Mouse (Mus musculus): ENCODE measurements around the gene Gcnt2.

DNA sequence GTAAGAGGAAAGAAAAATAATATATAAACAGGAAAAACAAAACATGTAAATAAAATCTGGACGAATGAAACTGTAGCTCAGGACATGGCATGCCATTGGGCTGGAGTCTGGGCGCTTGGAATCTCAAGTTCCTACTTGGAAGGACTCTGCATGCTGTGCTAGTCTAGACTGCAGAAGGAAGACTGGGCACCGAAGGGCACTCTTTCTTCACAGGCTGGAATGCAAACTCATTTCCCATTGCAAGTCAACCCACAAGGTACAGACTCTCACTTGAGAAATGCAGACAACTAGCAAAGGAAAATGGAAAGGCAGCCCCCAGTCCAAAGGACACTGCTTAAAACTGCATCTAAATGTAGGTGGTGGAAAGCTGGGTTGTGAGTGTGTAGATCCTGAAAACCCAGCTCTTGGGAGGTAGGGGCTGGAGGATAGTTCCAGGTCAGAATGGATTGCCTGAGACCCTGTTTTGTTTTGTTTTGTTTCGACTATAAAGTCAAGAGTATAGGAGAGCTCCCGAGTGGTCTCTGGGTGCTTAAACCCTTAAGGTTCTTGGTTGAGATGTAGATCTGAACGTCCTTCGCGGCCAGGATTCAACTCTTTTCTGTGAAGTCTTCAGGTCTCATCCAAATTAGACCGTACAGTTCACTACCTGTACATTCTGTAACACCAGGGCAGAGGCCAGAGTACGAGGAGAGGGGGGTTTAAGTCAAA, 26.5 kb downstream of the Gcnt2 start:
- TF ChIP-seq TCF12 (IDR thresholded peaks at IDR 0.05; ENCODE audit: insufficient read depth, poor library complexity, severe bottlenecking) (no peak), POLR2A (IDR thresholded peaks at IDR 0.05; ENCODE audit: insufficient read length, low read depth) (no peak), MYOD1 (IDR thresholded peaks at IDR 0.05; ENCODE audit: control insufficient read depth in 1 of 3, insufficient read length in 2 of 3, low read depth in 2 of 3) (no peak), USF1 (IDR thresholded peaks at IDR 0.05; ENCODE audit: low read depth) (no peak)

All from myocyte (in vitro differentiated cells).